Mouse (Mus musculus) embryonic facial prominence, embryonic 11.5 days (tissue): Measurements from ENCODE around the gene Slc4a5. TPM values are rescaled to one million over a fixed set of nuclear protein-coding genes. Genes with fewer than 3 reads are reported as not detected.
A peak's percentile ranks its signal among the peaks of the same experiment; 100 is the strongest.

Source experiments
- ATAC-seq: fragments of 200-750 bp; cut with Nextera tagmentation; replicated peaks from 2 replicates; pipeline ENCODE4 v1.8.0; 2017; ENCODE audit warnings: low read depth; ENCODE audit not compliant: insufficient number of reproducible peaks, low FRiP score, low TSS enrichment
- DNase-seq: peaks from one replicate; pipeline ENCODE4 v3.0.0-alpha.2; 2015; ENCODE audit warnings: low spot score
- H3K27ac ChIP-seq: fragments of 300-500 bp; sonication (generic); replicated peaks from 2 replicates; pipeline ENCODE4 v1.5.1; 2014; ENCODE audit warnings: mild to moderate bottlenecking, low read depth, low read length, control low read depth
- H3K27me3 ChIP-seq: fragments of 300-500 bp; sonication (generic); 2 replicates; pipeline ENCODE4 v1.6.1; 2014; ENCODE audit warnings: mild to moderate bottlenecking, low read length, moderate library complexity, mixed read lengths; ENCODE audit not compliant: control insufficient read depth, insufficient read depth
- H3K36me3 ChIP-seq: fragments of 300-500 bp; sonication (generic); replicated peaks from 2 replicates; pipeline ENCODE4 v1.6.1; 2014; ENCODE audit warnings: low read depth, mild to moderate bottlenecking, low read length, moderate library complexity, mixed read lengths; ENCODE audit not compliant: control insufficient read depth, insufficient read depth
- H3K4me1 ChIP-seq: fragments of 300-500 bp; sonication (generic); 2 replicates; pipeline ENCODE4 v1.6.1; 2014; ENCODE audit warnings: low read length, mixed read lengths; ENCODE audit not compliant: control insufficient read depth, insufficient read depth
- H3K4me2 ChIP-seq: fragments of 300-500 bp; sonication (generic); 2 replicates; pipeline ENCODE4 v1.6.1; 2014; ENCODE audit warnings: low read depth, mild to moderate bottlenecking, control low read depth, low read length, moderate library complexity
- H3K4me3 ChIP-seq: fragments of 300-500 bp; sonication (generic); 2 replicates; pipeline ENCODE4 v1.5.1; 2014; ENCODE audit warnings: low read depth, low read length, control low read depth
- H3K9ac ChIP-seq: fragments of 300-500 bp; sonication (generic); replicated peaks from 2 replicates; pipeline ENCODE4 v1.6.1; 2014; ENCODE audit warnings: mild to moderate bottlenecking, control low read depth, low read length
- H3K9me3 ChIP-seq: fragments of 300-500 bp; sonication (generic); replicated peaks from 2 replicates; pipeline ENCODE4 v1.6.1; 2016; ENCODE audit warnings: mild to moderate bottlenecking, low read length, inconsistent platforms, mixed read lengths; ENCODE audit not compliant: control insufficient read depth
- WGBS: fragments of 180-500 bp; shearing (Covaris S2); extraction: QIAGEN DNeasy Blood & Tissue Kit; methylation state at CpG from one replicate; pipeline ENCODE4 v1.1.7; 2014; 5-methylcytosine and 5-hydroxymethylcytosine counted together
- polyA plus RNA-seq: library from polyadenylated mRNA; unstranded; fragments of >200 nt; fragmentation: Nextera tagmentation; extraction: Ambion mirVana; gene quantifications from 2 replicates; pipeline ENCODE4 v1.2.1, GENCODE M21; 2014

The Slc4a5 gene
- polyA plus RNA-seq, 1 experiment from 2014 or later = 1.0 TPM

- Histone ChIP-seq H3K27me3 (no peaks in the 10 kb centered on the region), H3K4me1 (peaks cover 2% of the 10 kb centered on the region; the same call in 1 of the 2 replicates), H3K9me3 (no peaks in the 10 kb centered on the region), H3K36me3 (peaks cover 1% of the 10 kb centered on the region), H3K4me2 (peak overlapping the region; percentile 65), H3K4me3 (peak overlapping the region; percentile 83), H3K9ac (peak overlapping the region; percentile 93), H3K27ac (no peak overlapping the region)
- ATAC-seq (no peak), DNase-seq (no peak)
- WGBS = 86% methylated on average over 7 of the region's 7 CpGs
Measured at GRCm38 (mm10) chr6:83350172-83350571, 130.5 kb downstream of the Slc4a5 start.

DNA sequence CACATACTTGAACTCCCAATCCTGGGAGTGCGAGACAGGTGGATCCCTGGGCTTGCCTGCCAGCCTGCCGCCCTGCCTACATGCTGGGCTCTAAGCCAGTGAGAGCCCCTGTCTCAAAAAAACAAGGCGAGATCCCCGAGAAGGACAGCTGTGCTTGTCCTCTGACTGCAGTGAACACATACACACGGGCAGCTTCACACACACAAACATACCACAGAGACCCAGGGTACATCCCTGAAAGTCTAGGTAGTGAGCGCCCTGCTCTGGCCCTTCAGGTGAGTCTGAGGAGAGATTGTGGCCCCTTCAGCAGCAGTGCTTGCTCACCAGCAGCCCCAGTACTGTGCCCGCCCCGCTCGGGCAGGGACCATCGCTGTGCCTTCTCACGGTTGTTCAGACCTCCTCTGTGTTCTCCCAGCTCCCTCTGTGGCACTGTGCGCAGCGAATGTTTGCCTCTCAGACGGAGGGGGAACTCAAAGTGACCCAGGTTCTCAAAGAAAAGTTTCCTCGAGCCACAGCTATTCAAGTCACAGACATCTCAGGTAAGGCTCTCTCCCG lies 131.3 kb downstream of the Slc4a5 start:
- Histone ChIP-seq H3K4me2 (no peak overlapping the region), H3K27me3 (no peaks in the 10 kb centered on the region), H3K4me3 (no peak overlapping the region), H3K9me3 (no peaks in the 10 kb centered on the region), H3K4me1 (peaks cover 2% of the 10 kb centered on the region; the same call in 1 of the 2 replicates), H3K36me3 (peaks cover 3% of the 10 kb centered on the region), H3K27ac (no peak overlapping the region), H3K9ac (no peak overlapping the region; the same call in 1 of the 2 replicates)
- WGBS = 87% methylated on average over 16 of the region's 16 CpGs
- ATAC-seq (no peak), DNase-seq (no peak)

- Histone ChIP-seq H3K4me2 (no peak overlapping the region), H3K4me1 (peaks cover 2% of the 10 kb centered on the region; the same call in 1 of the 2 replicates), H3K27me3 (no peaks in the 10 kb centered on the region), H3K4me3 (no peak overlapping the region), H3K9ac (no peak overlapping the region), H3K9me3 (no peaks in the 10 kb centered on the region), H3K36me3 (peaks cover 3% of the 10 kb centered on the region), H3K27ac (no peak overlapping the region)
- 87% methylated on average over 7 of the region's 7 CpGs for WGBS
- ATAC-seq = no peak
- no peak for DNase-seq
Measured at GRCm38 (mm10) chr6:83351490-83352160, 132.0 kb downstream of the Slc4a5 start.

GRCm38 (mm10) chr6:83352666-83353410 lies 133.2 kb downstream of the Slc4a5 start:
- DNase-seq (no peak), ATAC-seq (no peak)
- Histone ChIP-seq H3K36me3 (peaks cover 3% of the 10 kb centered on the region), H3K4me2 (no peak overlapping the region), H3K9ac (peak overlapping the region; percentile 18; the same call in 1 of the 2 replicates), H3K27me3 (no peaks in the 10 kb centered on the region), H3K9me3 (no peaks in the 10 kb centered on the region), H3K27ac (no peak overlapping the region), H3K4me1 (peaks cover 2% of the 10 kb centered on the region; the same call in 1 of the 2 replicates), H3K4me3 (no peak overlapping the region)
- 90% methylated on average over 24 of the region's 24 CpGs for WGBS

Other genes starting within 250 kb of the Slc4a5 start
- 5.4 and 8.2 TPM in 2 replicates for gene Dok1, start 186.4 kb upstream of the Slc4a5 start, polyA plus RNA-seq
- 8.9 and 10.1 TPM in 2 replicates for gene Loxl3, start 185.7 kb upstream of the Slc4a5 start, polyA plus RNA-seq
- 105 and 108 TPM in 2 replicates for gene Aup1, start 165.3 kb upstream of the Slc4a5 start, polyA plus RNA-seq
- gene Htra2, start 164.6 kb upstream of the Slc4a5 start, polyA plus RNA-seq = 33.3 and 34.9 TPM in 2 replicates
- 0.45 and 0.66 TPM in 2 replicates for gene Dqx1, start 162.0 kb upstream of the Slc4a5 start, polyA plus RNA-seq
- 7.9 and 9.7 TPM in 2 replicates for gene Tlx2, start 149.5 kb upstream of the Slc4a5 start, polyA plus RNA-seq
- 40.9 and 42.9 TPM in 2 replicates for gene Pcgf1, start 142.0 kb upstream of the Slc4a5 start, polyA plus RNA-seq
- 0.73 and 0.89 TPM in 2 replicates for gene Lbx2, start 133.5 kb upstream of the Slc4a5 start, polyA plus RNA-seq
- gene Ccdc142, start 118.2 kb upstream of the Slc4a5 start, polyA plus RNA-seq = 0.62 and 1.8 TPM in 2 replicates
- gene Gm42688, start 118.2 kb upstream of the Slc4a5 start, polyA plus RNA-seq = 0.97 and 1.8 TPM in 2 replicates
- gene Mrpl53, start 110.8 kb upstream of the Slc4a5 start, polyA plus RNA-seq = 126 and 129 TPM in 2 replicates
- gene Mogs, start 104.3 kb upstream of the Slc4a5 start, polyA plus RNA-seq = 22.1 and 23.9 TPM in 2 replicates
- 146 and 156 TPM in 2 replicates for gene Wbp1, start 98.3 kb upstream of the Slc4a5 start, polyA plus RNA-seq
- 17.5 and 19.5 TPM in 2 replicates for gene Ino80b, start 94.4 kb upstream of the Slc4a5 start, polyA plus RNA-seq
- gene Rtkn, start 84.4 kb upstream of the Slc4a5 start, polyA plus RNA-seq = 17.7 and 18.3 TPM in 2 replicates
- gene Wdr54, start 63.4 kb upstream of the Slc4a5 start, polyA plus RNA-seq = 10.7 and 11.1 TPM in 2 replicates
- 0.97 and 1.4 TPM in 2 replicates for gene 1700003E16Rik, start 63.4 kb upstream of the Slc4a5 start, polyA plus RNA-seq
- 67.0 and 73.5 TPM in 2 replicates for gene Dctn1, start 53.9 kb upstream of the Slc4a5 start, polyA plus RNA-seq
- gene Mthfd2, start 106.1 kb downstream of the Slc4a5 start, polyA plus RNA-seq = 58.7 and 59.7 TPM in 2 replicates
- gene Mob1a, start 106.2 kb downstream of the Slc4a5 start, polyA plus RNA-seq = 80.0 and 85.7 TPM in 2 replicates
- gene Bola3, start 129.3 kb downstream of the Slc4a5 start, polyA plus RNA-seq = 142 and 144 TPM in 2 replicates
- gene Tet3, start 239.3 kb downstream of the Slc4a5 start, polyA plus RNA-seq = 24.3 and 27.9 TPM in 2 replicates